Mouse (Mus musculus) myocyte (in vitro differentiated cells): ENCODE measurements around the gene B4galt4.
A peak's percentile ranks its signal among the peaks of the same experiment; 100 is the strongest.

Experiments used
- MAX ChIP-seq: IDR thresholded peaks from one replicate; pipeline ENCODE4 v1.6.1; 2011; ENCODE audit warnings: low read depth, mild to moderate bottlenecking, control low read depth
- MYOD1 ChIP-seq, 3 experiments: IDR thresholded peaks; one replicate each; pipeline ENCODE4 v1.6.1; 2011; ENCODE audit warnings: control low read depth in 2 of 3, low read depth in 2 of 3, mild to moderate bottlenecking in 2 of 3, moderate library complexity in 1 of 3; ENCODE audit not compliant: insufficient read length in 2 of 3, control insufficient read depth in 1 of 3
- POLR2A ChIP-seq: IDR thresholded peaks from one replicate; pipeline ENCODE4 v1.6.1; 2011; ENCODE audit warnings: low read depth, mild to moderate bottlenecking, control low read depth, moderate library complexity; ENCODE audit not compliant: insufficient read length
- POLR2AphosphoS2 ChIP-seq: IDR thresholded peaks from one replicate; pipeline ENCODE4 v1.6.1; 2011; ENCODE audit warnings: low read depth, control low read depth; ENCODE audit not compliant: insufficient read length

DNA sequence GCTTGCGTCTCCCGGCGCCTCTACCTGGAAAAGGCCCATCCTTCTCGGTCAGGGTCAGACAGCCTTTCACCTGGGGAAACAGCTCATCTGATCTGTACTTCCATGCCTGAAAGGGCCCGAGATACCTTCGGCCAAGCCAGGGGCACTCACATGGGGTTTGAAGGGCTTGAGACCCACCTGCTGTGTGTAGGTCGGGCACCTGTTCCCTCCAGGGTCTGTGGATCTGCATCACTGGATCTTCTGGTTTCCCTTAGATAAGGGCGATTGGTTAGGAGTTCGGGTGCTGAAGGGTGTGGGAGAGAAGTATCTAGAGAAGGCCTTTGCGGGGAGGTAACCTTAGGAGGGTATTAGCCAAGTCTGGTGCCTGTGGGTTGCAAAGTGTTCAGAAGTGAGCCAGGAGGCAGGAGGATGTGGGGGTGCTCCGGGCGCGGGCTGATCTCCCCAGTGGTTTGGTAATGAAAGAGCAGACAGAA lies 631 bp downstream of the B4galt4 start:
- TF ChIP-seq POLR2A (no peak), POLR2AphosphoS2 (no peak), MAX (no peak), MYOD1 (IDR thresholded peaks at IDR 0.05; ENCODE audit: control insufficient read depth in 1 of 3, insufficient read length in 2 of 3, low read depth in 2 of 3) (peak in 2 of 3 experiments; percentile 44 to 59)
